Mouse (Mus musculus): ENCODE data around the gene Flt1. TPM values are rescaled to one million over a fixed set of nuclear protein-coding genes. Genes with fewer than 3 reads are reported as not detected.

The Flt1 gene
- polyA plus RNA-seq (2014; fragmentation: Illumina TruSeq; extraction: RNeasy Lipid Tissue Mini Kit (QIAGEN cat#74804); ENCODE audit: low read depth, low replicate concordance), result 19.3 TPM

DNA sequence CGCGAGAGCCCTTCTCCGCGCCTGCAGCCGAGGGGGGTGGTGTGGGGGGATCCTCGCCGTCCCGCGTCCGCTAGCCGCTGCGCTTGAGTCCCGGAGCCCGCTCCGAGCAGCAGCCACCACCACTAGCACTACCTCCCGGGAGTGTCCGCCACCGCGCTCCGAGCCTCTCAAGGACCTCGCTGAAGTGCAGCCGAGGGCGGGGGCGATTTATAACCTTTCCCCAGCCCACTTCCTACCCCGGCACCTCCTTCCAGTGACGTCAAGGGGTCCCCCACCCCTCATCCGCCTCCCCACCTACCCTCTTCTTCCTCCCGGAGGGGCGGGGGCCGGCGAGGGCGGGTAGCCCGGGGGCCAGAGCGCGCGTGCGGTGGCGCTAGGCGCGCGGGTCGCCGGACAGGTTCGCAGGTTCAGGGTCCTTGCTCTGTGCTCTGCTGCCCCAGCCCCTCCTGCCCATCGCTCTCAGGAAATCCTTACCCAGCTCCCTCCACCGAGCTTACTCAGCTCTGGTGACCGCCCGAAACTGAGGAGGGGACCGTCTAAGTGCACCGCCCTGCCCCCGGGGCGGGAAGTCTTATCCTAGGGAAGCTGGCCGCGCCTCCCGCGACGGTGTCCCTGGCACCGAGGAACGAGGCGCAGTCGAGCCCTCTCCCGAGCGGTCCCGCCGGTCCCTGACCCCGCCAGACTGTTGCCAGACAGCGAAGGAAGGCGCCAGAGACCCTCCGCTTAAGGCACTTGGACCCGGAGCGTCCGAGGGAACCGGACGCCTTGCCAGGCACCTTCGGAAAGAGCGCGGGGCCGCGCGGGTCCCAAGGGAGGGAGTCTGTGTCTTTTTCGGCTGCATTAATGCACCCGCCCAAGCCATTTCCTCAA is at the start of gene Flt1:
Flt1 (minus strand) TSS at position 181 of the 870 bp plus-strand sequence.

Other genes starting within 250 kb of the Flt1 start
- gene Pomp, start 134.4 kb upstream of the Flt1 start, polyA plus RNA-seq (2014; fragmentation: Illumina TruSeq; extraction: RNeasy Lipid Tissue Mini Kit (QIAGEN cat#74804); ENCODE audit: low read depth, low replicate concordance), result 187 TPM
- 10.7 TPM for gene Slc46a3, start 168.8 kb upstream of the Flt1 start, polyA plus RNA-seq (2014; fragmentation: Illumina TruSeq; extraction: RNeasy Lipid Tissue Mini Kit (QIAGEN cat#74804); ENCODE audit: low read depth, low replicate concordance)
- gene Mtus2, start 231.3 kb upstream of the Flt1 start, polyA plus RNA-seq (2014; fragmentation: Illumina TruSeq; extraction: RNeasy Lipid Tissue Mini Kit (QIAGEN cat#74804); ENCODE audit: low read depth, low replicate concordance), result 4.9 TPM